Mouse (Mus musculus) kidney, postnatal 4 days (tissue): ENCODE measurements at regions not wholly inside any gene's neighbourhood (a gene's known extent, or its start where the extent isn't known, plus 50 kb on each side); places are given as distances from the start of the nearest gene placed in this dataset.

Experiments used
- DNase-seq, 2 experiments: peaks; one replicate each; pipeline ENCODE4 v3.0.0; 2021; ENCODE audit warnings: mixed read lengths in 2 of 2

GRCm38 (mm10) chr16:77301270-77302171 is 288.0 kb downstream of the Usp25 start:
- no peak for DNase-seq

- DNase-seq, result no peak
These were observed 287.2 kb downstream of the Usp25 start for GRCm38 (mm10) chr16:77300572-77301213.

GRCm38 (mm10) chr16:77295574-77296355 is 282.3 kb downstream of the Usp25 start:
- no peak for DNase-seq

- DNase-seq, result no peak
These were observed 278.8 kb downstream of the Usp25 start for GRCm38 (mm10) chr16:77292317-77292771.

- no peak for DNase-seq
These were observed 278.3 kb downstream of the Usp25 start for GRCm38 (mm10) chr16:77291723-77292316.

GRCm38 (mm10) chr16:77284205-77284604 is 270.7 kb downstream of the Usp25 start:
- no peak for DNase-seq

- DNase-seq, result no peak
These were observed 266.4 kb downstream of the Usp25 start for GRCm38 (mm10) chr16:77279916-77280315.

GRCm38 (mm10) chr16:77279495-77279894 is 266.0 kb downstream of the Usp25 start:
- DNase-seq, result no peak

- no peak for DNase-seq
These were observed 259.8 kb downstream of the Usp25 start for GRCm38 (mm10) chr16:77273306-77273705.

- no peak for DNase-seq
These were observed 255.4 kb downstream of the Usp25 start for GRCm38 (mm10) chr16:77268926-77269325.

- no peak for DNase-seq
These were observed 254.2 kb downstream of the Usp25 start for GRCm38 (mm10) chr16:77267679-77268078.

GRCm38 (mm10) chr16:77252349-77252748 is 238.8 kb downstream of the Usp25 start:
- DNase-seq, result no peak

GRCm38 (mm10) chr16:77251422-77251821 is 237.9 kb downstream of the Usp25 start:
- no peak for DNase-seq

GRCm38 (mm10) chr16:77240876-77241275 is 227.4 kb downstream of the Usp25 start:
- no peak for DNase-seq

- DNase-seq, result no peak
These were observed 225.8 kb downstream of the Usp25 start for GRCm38 (mm10) chr16:77239176-77239790.

GRCm38 (mm10) chr16:77238358-77239175 is 225.1 kb downstream of the Usp25 start:
- peak; percentile 60 to 67 for DNase-seq

GRCm38 (mm10) chr16:77237631-77238357 is 224.3 kb downstream of the Usp25 start:
- no peak for DNase-seq

- no peak for DNase-seq
These were observed 223.7 kb downstream of the Usp25 start for GRCm38 (mm10) chr16:77237272-77237603.

- DNase-seq, result peak; percentile 47 to 64
These were observed 223.2 kb downstream of the Usp25 start for GRCm38 (mm10) chr16:77236509-77237271.

GRCm38 (mm10) chr16:77236021-77236420 is 222.5 kb downstream of the Usp25 start:
- DNase-seq, result no peak
